Mouse (Mus musculus) stomach, embryonic 15.5 days (tissue): Measurements from ENCODE around the gene Clcn1. TPM values are rescaled to one million over a fixed set of nuclear protein-coding genes. Genes with fewer than 3 reads are reported as not detected.
A peak's percentile ranks its signal among the peaks of the same experiment; 100 is the strongest.

ENCODE experiments used
- ATAC-seq: fragments of 200-750 bp; cut with Nextera tagmentation; 2 replicates; pipeline ENCODE4 v1.8.0; 2017; ENCODE audit warnings: low read depth, moderate number of reproducible peaks, moderate TSS enrichment; ENCODE audit not compliant: insufficient read depth, low FRiP score
- H3K27ac ChIP-seq: fragments of 300-500 bp; sonication (generic); 2 replicates; pipeline ENCODE4 v1.5.1; 2015; ENCODE audit warnings: mild to moderate bottlenecking, inconsistent platforms
- H3K27me3 ChIP-seq: fragments of 300-500 bp; sonication (generic); replicated peaks from 2 replicates; pipeline ENCODE4 v1.6.1; 2015; ENCODE audit warnings: inconsistent platforms
- H3K36me3 ChIP-seq: fragments of 300-500 bp; sonication (generic); 2 replicates; pipeline ENCODE4 v1.6.1; 2015; ENCODE audit warnings: inconsistent platforms
- H3K4me1 ChIP-seq: fragments of 300-500 bp; sonication (generic); 2 replicates; pipeline ENCODE4 v1.6.1; 2015; ENCODE audit warnings: inconsistent platforms
- H3K4me2 ChIP-seq: fragments of 300-500 bp; sonication (generic); 2 replicates; pipeline ENCODE4 v1.6.1; 2015; ENCODE audit warnings: mild to moderate bottlenecking, inconsistent platforms
- H3K4me3 ChIP-seq: fragments of 300-500 bp; sonication (generic); replicated peaks from 2 replicates; pipeline ENCODE4 v1.5.1; 2015; ENCODE audit warnings: inconsistent platforms
- H3K9ac ChIP-seq: fragments of 300-500 bp; sonication (generic); 2 replicates; pipeline ENCODE4 v1.6.1; 2015; ENCODE audit warnings: inconsistent platforms
- H3K9me3 ChIP-seq: fragments of 300-500 bp; sonication (generic); 2 replicates; pipeline ENCODE4 v1.6.1; 2016; ENCODE audit warnings: inconsistent platforms
- WGBS: fragments of 180-500 bp; shearing (Covaris S2); methylation state at CpG from one replicate; pipeline ENCODE4 v1.1.7; 2015; 5-methylcytosine and 5-hydroxymethylcytosine counted together
- polyA plus RNA-seq: library from polyadenylated mRNA; unstranded; fragments of >200 nt; fragmentation: Nextera tagmentation; extraction: Ambion mirVana; gene quantifications from 2 replicates; pipeline ENCODE4 v1.2.1, GENCODE M21; 2015

Gene Clcn1
- polyA plus RNA-seq: 0.08 and 0.12 TPM in 2 replicates

DNA sequence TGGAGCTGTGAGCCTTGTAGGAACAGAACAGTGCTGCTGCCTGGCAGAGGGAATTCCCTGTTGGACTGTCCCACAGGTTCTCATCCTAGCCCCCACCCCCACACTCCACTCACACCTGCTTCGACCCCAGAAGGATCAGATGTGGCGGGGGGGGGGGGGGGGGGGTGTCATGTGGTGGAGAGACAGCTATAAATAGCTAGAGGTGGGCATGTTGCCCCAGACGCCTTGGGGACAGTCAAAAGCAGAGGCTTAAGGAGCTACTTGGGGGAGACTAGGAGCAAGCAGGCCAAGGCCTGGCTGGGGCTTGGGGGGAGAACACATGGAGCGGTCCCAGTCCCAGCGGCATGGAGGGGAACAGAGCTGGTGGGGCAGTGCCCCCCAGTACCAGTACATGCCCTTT, at the start of gene Clcn1:
TSS of gene Clcn1 (plus strand) at position 238 of the 400 bp plus-strand sequence.
- Histone ChIP-seq H3K36me3 (peaks cover 5% of the 10 kb centered on the region; the same call in 1 of the 2 replicates), H3K27ac (no peak within 1 kb of the TSS), H3K9me3 (no peaks in the 10 kb centered on the region), H3K9ac (no peak within 1 kb of the TSS), H3K4me3 (no peak within 1 kb of the TSS), H3K27me3 (no peaks in the 10 kb centered on the region), H3K4me1 (no peaks in the 10 kb centered on the region), H3K4me2 (no peak within 1 kb of the TSS)
- WGBS: 68% methylated on average over 4 of the region's 5 CpGs
- ATAC-seq: no peak

DNA sequence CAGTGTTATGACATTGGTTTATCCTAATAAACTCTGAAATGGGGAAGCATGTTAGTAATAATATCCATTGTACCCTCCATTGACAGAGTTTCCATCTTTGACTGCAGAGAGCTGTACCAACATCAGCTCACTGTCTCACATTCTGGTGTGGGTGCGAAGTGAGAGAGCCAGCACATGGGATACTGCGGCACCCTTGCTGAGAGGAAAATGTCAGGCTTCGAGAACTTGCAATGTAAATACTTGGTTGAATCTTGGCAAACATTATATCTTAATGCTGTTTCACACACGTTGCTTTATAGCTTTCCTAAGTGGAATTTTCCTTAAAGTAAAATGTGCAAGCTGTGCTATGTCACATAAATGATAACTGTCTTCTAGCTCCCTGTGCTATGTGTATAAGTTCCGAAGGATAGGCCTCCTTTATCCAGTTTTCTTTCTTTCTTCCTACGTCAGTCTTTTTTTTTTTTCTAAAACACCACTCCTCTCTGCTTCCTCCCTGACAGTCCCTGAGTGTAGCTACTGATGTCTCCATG, 49.1 kb upstream of the Clcn1 start:
- H3K4me3 ChIP-seq: no peak overlapping the region
- no peak overlapping the region for H3K27ac ChIP-seq
- 45% methylated on average over 6 of the region's 6 CpGs for WGBS
- no peaks in the 10 kb centered on the region for H3K9me3 ChIP-seq
- no peak for ATAC-seq
- H3K9ac ChIP-seq: no peak overlapping the region
- H3K36me3 ChIP-seq: no peaks in the 10 kb centered on the region
- no peaks in the 10 kb centered on the region for H3K4me1 ChIP-seq
- H3K27me3 ChIP-seq: no peaks in the 10 kb centered on the region
- no peak overlapping the region for H3K4me2 ChIP-seq

DNA sequence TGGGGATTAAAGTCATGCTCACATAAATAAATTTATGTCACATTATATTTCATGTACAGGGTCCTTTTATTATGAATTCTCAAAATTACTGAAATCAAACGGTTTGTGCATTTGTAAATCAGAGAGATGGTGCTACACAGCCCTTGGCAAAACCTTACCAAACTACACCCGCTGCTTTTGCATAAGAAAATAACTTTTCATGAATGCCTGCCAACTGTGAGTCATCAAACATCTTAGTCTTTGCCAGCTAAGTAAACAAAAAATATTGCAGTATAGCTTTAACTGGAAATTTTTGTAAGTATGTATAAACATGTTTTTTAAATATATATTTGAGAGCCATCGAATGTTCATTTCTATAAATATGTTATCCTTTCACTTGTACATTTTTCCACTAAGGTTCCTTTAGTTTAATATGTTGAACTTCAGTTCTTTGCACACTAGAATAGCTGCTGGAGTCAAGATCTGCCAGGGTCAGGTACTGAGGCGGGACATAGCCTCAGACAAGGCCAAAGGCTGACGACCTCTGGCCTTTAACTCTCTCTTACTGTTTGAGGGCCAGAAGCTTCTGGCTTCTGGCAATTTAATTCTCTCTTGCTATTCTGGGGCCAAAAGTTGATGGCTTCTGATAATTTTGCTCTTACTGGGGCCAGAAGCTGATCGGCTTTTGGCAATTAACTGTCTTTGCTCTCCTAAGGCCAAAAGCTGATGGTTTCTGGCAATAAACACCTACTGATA, 45.0 kb upstream of the Clcn1 start:
- H3K36me3 ChIP-seq: no peaks in the 10 kb centered on the region
- ATAC-seq: no peak
- no peak overlapping the region for H3K4me3 ChIP-seq
- no peak overlapping the region for H3K27ac ChIP-seq
- no peak overlapping the region for H3K9ac ChIP-seq
- H3K9me3 ChIP-seq: no peaks in the 10 kb centered on the region
- H3K4me2 ChIP-seq: no peak overlapping the region
- WGBS: 65% methylated on average over 6 of the region's 6 CpGs
- H3K4me1 ChIP-seq: peaks cover 5% of the 10 kb centered on the region; the same call in 1 of the 2 replicates
- no peaks in the 10 kb centered on the region for H3K27me3 ChIP-seq

DNA sequence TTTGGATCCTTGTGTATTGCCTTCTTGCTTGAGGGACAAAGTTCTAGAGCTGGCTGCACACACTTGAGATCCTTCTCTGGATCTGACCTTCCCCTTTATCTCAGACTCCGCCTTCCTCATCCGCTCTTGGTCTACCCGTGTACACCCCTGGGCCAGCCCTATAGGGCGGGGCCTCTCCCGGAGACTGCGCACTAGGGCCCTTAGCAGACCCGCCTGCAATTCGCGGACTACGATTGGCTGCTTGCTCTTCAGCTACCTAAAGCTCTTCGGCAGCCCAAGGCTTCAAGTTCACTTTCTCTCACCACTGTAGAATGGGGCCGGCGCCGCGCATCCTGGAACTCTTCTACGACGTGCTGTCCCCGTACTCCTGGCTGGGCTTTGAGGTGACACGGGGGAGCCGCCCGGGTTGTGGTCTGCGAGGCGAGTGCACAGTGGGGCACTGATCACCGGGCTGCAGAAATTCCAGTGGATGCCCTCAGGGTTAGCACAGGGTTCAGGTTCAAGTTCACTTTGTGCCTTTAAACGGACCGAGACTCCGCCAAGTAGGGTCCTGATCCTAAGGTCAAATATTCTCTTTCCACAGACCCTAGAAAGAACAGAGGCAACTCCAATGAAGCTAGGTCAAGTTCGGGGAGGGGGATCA, 40.7 kb upstream of the Clcn1 start, which contains the start of gene Gstk1:
TSS of gene Gstk1 (plus strand) at position 225 of the 643 bp plus-strand sequence.
- peak within 1 kb of the TSS; percentile 34; the same call in 1 of the 2 replicates for H3K9ac ChIP-seq
- peak within 1 kb of the TSS; percentile 53 for H3K4me3 ChIP-seq
- 2% methylated on average over 28 of the region's 28 CpGs for WGBS
- H3K27ac ChIP-seq: no peak within 1 kb of the TSS
- H3K27me3 ChIP-seq: no peaks in the 10 kb centered on the region
- ATAC-seq: peak; percentile 99
- H3K4me2 ChIP-seq: peak within 1 kb of the TSS; percentile 89
- peaks cover 5% of the 10 kb centered on the region; the same call in 1 of the 2 replicates for H3K4me1 ChIP-seq
- H3K36me3 ChIP-seq: no peaks in the 10 kb centered on the region
- no peaks in the 10 kb centered on the region for H3K9me3 ChIP-seq

DNA sequence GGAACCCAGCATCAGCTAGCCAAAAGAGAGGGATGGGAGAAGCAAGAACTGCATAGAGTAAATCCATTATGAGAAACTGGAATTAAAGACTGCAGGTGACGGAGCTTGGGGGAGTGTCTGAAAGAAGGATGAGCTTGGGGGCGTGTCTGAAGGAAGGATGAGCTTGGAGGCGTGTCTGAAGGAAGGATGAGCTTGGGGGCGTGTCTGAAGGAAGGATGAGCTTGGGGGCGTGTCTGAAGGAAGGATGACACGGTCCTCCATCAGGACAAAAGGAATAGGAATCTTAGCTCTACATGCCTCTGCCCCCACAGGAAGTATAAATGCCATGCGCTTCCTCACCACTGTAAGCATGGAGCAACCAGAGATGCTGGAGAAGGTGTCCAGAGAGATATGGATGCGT, 39.3 kb upstream of the Clcn1 start:
- no peak for ATAC-seq
- no peaks in the 10 kb centered on the region for H3K9me3 ChIP-seq
- H3K27me3 ChIP-seq: no peaks in the 10 kb centered on the region
- H3K4me1 ChIP-seq: peaks cover 5% of the 10 kb centered on the region; the same call in 1 of the 2 replicates
- 0 out of 2 replicates have a peak overlapping the region, but pooled peaks have one; percentile 10 for H3K4me2 ChIP-seq
- no peak overlapping the region for H3K27ac ChIP-seq
- WGBS: 17% methylated on average over 8 of the region's 8 CpGs
- no peak overlapping the region for H3K4me3 ChIP-seq
- no peak overlapping the region for H3K9ac ChIP-seq
- H3K36me3 ChIP-seq: no peaks in the 10 kb centered on the region

DNA sequence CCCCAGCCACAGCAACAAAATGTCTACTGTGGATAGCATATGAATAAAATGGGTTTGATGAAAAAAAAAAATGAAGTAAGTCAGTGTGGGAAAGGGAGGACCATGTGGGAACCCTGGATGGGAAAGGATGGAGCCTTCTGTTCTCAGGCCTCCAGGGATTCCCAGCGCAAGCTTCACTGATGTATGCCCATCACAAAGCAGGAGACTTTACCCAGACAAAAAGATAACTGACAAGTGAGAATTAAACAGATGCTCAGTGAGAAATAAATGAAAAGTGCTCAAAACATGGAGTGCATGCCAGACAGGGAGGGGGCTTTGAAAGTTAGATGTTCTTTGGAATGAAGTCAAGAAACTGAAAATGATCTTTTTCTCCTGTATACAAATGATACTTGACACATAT, 38.5 kb upstream of the Clcn1 start:
- Histone ChIP-seq H3K27me3 (no peaks in the 10 kb centered on the region), H3K4me2 (no peak overlapping the region), H3K4me1 (peaks cover 5% of the 10 kb centered on the region; the same call in 1 of the 2 replicates), H3K27ac (no peak overlapping the region), H3K9me3 (no peaks in the 10 kb centered on the region), H3K36me3 (no peaks in the 10 kb centered on the region), H3K9ac (no peak overlapping the region), H3K4me3 (no peak overlapping the region)
- ATAC-seq: no peak
- 78% methylated on average over 1 of the region's 1 CpGs for WGBS

DNA sequence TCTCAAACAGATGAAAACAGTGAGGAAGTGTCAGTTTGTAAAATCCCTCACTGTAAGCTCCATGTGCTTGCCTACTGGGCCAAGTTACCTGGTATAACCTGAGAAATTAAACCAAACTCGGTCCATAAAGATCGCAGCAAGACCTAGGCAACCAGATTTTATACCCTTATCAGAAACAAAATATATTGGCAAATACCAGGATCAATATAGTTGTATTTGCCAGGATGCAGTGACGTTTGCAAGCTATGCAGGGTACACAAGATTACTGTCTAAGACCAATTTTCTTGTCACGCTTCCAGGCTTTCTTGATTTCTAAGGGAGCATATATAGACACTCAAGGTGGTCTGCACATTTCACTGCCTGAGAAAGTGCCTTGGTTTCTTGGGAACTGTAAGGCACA, 34.7 kb upstream of the Clcn1 start:
- Histone ChIP-seq H3K36me3 (no peaks in the 10 kb centered on the region), H3K9me3 (no peaks in the 10 kb centered on the region), H3K9ac (no peak overlapping the region), H3K27me3 (no peaks in the 10 kb centered on the region), H3K4me1 (no peaks in the 10 kb centered on the region), H3K27ac (no peak overlapping the region), H3K4me2 (no peak overlapping the region), H3K4me3 (no peak overlapping the region)
- ATAC-seq: no peak
- 78% methylated on average over 4 of the region's 4 CpGs for WGBS

DNA sequence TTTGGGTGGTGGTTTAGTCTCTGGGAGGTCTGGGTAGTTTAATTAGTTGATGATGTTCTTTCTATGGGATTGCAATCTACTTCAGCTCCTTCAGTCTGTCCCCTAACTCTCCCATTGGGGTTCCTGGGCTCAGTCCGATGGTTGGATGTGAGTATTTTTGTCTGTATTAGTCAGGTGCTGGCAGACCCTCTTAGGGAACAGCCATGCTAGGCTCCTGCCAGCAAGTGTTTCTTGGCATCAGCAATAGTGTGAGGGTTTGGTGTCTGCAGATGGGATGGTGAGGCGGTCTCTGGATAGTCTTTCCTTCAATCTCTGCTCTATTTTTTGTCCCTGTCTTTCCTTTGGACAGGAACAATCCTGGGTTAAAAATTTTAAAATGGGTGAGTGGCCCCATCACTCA, 33.4 kb upstream of the Clcn1 start:
- no peaks in the 10 kb centered on the region for H3K9me3 ChIP-seq
- no peaks in the 10 kb centered on the region for H3K27me3 ChIP-seq
- ATAC-seq: no peak
- H3K4me2 ChIP-seq: no peak overlapping the region
- no peak overlapping the region for H3K9ac ChIP-seq
- 90% methylated on average over 2 of the region's 2 CpGs for WGBS
- 0 out of 2 replicates have a peak, but pooled peaks cover 3% of the 10 kb centered on the region for H3K4me1 ChIP-seq
- no peaks in the 10 kb centered on the region for H3K36me3 ChIP-seq
- H3K4me3 ChIP-seq: no peak overlapping the region
- H3K27ac ChIP-seq: no peak overlapping the region

DNA sequence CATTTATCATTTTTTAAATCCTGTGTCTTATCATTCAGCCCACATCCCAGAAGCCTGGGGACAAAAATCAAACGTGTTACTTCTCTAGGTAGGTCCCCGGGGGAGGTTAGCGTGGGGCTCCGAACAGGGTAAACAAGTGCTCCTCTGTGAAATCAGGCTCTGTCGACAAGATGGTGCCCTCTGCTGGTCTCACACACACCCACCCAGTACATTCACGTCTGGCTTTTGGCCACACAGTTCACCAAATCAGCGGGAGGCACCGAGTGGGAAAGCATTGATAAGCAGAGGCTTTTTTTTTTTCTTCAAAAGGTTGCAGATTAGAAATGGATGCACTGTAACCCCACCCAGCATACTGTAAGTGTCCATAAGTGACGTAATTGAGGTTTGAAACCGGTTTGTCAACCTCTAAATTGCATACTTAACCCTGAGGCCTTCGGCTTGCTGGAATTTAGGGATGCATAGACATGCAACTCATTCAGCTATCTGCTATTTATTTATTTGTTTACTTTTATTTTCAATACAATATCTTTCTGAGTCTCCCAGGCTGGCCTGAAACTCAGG, 29.1 kb upstream of the Clcn1 start:
- no peaks in the 10 kb centered on the region for H3K9me3 ChIP-seq
- peak overlapping the region; percentile 19 for H3K4me2 ChIP-seq
- H3K27me3 ChIP-seq: no peaks in the 10 kb centered on the region
- H3K4me3 ChIP-seq: no peak overlapping the region
- H3K9ac ChIP-seq: no peak overlapping the region
- H3K36me3 ChIP-seq: no peaks in the 10 kb centered on the region
- H3K27ac ChIP-seq: no peak overlapping the region
- ATAC-seq: peak; percentile 55; the same call in 1 of the 2 replicates
- 0 out of 2 replicates have a peak, but pooled peaks cover 3% of the 10 kb centered on the region for H3K4me1 ChIP-seq
- 16% methylated on average over 11 of the region's 11 CpGs for WGBS

DNA sequence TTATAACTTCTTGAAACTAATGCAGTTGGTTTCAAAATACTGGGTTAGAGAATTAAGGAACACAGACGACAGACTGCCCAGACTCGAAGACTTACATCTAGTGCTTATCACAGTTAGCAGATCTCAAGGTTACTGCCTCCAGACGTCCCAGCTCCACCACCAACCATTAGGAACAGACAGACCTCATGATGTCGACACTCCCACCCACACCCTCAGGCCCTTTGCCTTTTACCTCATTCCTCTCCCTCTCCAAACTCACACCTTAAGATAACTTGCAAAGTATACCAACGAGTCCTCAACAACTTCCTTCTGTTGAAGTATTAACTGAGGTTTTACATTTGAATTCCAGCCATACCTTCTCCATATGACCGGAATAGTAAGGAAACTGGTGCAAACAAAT, 26.1 kb upstream of the Clcn1 start:
- Histone ChIP-seq H3K27me3 (no peaks in the 10 kb centered on the region), H3K4me1 (0 out of 2 replicates have a peak, but pooled peaks cover 3% of the 10 kb centered on the region), H3K9me3 (no peaks in the 10 kb centered on the region), H3K4me2 (no peak overlapping the region), H3K9ac (no peak overlapping the region), H3K36me3 (no peaks in the 10 kb centered on the region), H3K27ac (no peak overlapping the region), H3K4me3 (no peak overlapping the region)
- ATAC-seq: no peak
- 45% methylated on average over 6 of the region's 6 CpGs for WGBS

DNA sequence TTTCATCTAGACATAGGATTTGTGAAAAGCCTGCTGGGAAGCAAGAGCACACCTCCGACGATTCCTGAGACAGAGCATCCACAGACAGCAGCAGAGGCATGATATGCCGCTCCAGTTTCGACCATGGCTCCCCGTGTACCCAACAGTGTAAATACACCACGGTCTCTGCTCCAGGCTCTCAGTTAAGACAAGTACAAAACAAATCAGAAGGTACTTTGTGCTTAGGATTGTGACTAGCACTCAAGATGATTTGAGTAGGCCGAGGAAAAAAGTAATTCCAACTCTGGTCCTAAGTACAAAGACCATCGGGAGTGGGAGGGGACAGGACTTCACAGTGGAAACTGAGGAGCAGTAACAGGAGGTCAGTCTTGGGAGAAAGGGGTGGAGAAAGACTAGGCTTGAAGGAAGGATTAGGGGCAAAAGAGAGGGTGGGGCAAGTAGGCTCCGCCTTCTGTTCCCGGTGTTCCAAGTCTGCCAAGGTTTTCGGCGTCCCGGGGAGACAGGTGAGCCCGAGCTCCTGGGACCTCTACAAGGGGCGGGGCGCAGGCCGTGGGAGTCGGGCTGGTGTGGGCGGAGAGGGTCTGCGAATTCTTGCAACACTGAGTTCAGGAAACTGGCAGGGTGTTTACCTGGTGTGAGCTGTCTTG, 24.8 kb upstream of the Clcn1 start, which contains the start of gene Tmem139:
TSS of gene Tmem139 (plus strand) at position 447 of the 647 bp plus-strand sequence.
- Histone ChIP-seq H3K9ac (no peak within 1 kb of the TSS), H3K27ac (peak within 1 kb of the TSS; percentile 14; the same call in 1 of the 2 replicates), H3K9me3 (no peaks in the 10 kb centered on the region), H3K4me2 (peak within 1 kb of the TSS; percentile 41), H3K4me1 (0 out of 2 replicates have a peak, but pooled peaks cover 3% of the 10 kb centered on the region), H3K36me3 (no peaks in the 10 kb centered on the region), H3K4me3 (peak within 1 kb of the TSS; percentile 9; the same call in 1 of the 2 replicates), H3K27me3 (no peaks in the 10 kb centered on the region)
- WGBS: 15% methylated on average over 20 of the region's 20 CpGs
- no peak for ATAC-seq
